Mouse (Mus musculus) forebrain, embryonic 13.5 days (tissue): ENCODE data around the gene Sipa1l1. TPM values are rescaled to one million over a fixed set of nuclear protein-coding genes. Genes with fewer than 3 reads are reported as not detected.
A peak's percentile ranks its signal among the peaks of the same experiment; 100 is the strongest.

Experiments
- ATAC-seq: fragments of 200-750 bp; cut with Nextera tagmentation; 2 replicates; pipeline ENCODE4 v1.8.0; 2017
- H3K27ac ChIP-seq: fragments of 300-500 bp; sonication (generic); 2 replicates; pipeline ENCODE4 v1.5.1; 2015; ENCODE audit warnings: inconsistent platforms, mild to moderate bottlenecking, moderate library complexity
- H3K27me3 ChIP-seq: fragments of 300-500 bp; sonication (generic); 2 replicates; pipeline ENCODE4 v1.6.1; 2015; ENCODE audit warnings: mild to moderate bottlenecking, inconsistent platforms
- H3K36me3 ChIP-seq: fragments of 300-500 bp; sonication (generic); 2 replicates; pipeline ENCODE4 v1.6.1; 2015; ENCODE audit warnings: mild to moderate bottlenecking, inconsistent platforms; ENCODE audit not compliant: poor library complexity, severe bottlenecking
- H3K4me1 ChIP-seq: fragments of 300-500 bp; sonication (generic); 2 replicates; pipeline ENCODE4 v1.6.1; 2015; ENCODE audit warnings: inconsistent platforms
- H3K4me2 ChIP-seq: fragments of 300-500 bp; sonication (generic); 2 replicates; pipeline ENCODE4 v1.6.1; 2015; ENCODE audit warnings: inconsistent platforms, mild to moderate bottlenecking, moderate library complexity
- H3K4me3 ChIP-seq: fragments of 300-500 bp; sonication (generic); 2 replicates; pipeline ENCODE4 v1.5.1; 2015; ENCODE audit warnings: mild to moderate bottlenecking, inconsistent platforms
- H3K9ac ChIP-seq: fragments of 300-500 bp; sonication (generic); 2 replicates; pipeline ENCODE4 v1.6.1; 2015; ENCODE audit warnings: mild to moderate bottlenecking, inconsistent platforms
- H3K9me3 ChIP-seq: fragments of 300-500 bp; sonication (generic); replicated peaks from 2 replicates; pipeline ENCODE4 v1.6.1; 2016; ENCODE audit warnings: inconsistent platforms
- WGBS: fragments of 180-500 bp; shearing (Covaris S2); methylation state at CpG from one replicate; pipeline ENCODE4 v1.1.7; 2015; 5-methylcytosine and 5-hydroxymethylcytosine counted together
- polyA plus RNA-seq: library from polyadenylated mRNA; unstranded; fragments of >200 nt; fragmentation: Nextera tagmentation; extraction: Ambion mirVana; gene quantifications from 2 replicates; pipeline ENCODE4 v1.2.1, GENCODE M21; 2015

The Sipa1l1 gene
- 19.3 and 23.6 TPM in 2 replicates for polyA plus RNA-seq

- no peaks in the 10 kb centered on the region for H3K27me3 ChIP-seq
- H3K4me1 ChIP-seq = peaks cover 47% of the 10 kb centered on the region
- H3K27ac ChIP-seq = peak within 1 kb of the TSS; percentile 96
- peak within 1 kb of the TSS; percentile 89 for H3K4me2 ChIP-seq
- H3K4me3 ChIP-seq = peak within 1 kb of the TSS; percentile 91
- no peaks in the 10 kb centered on the region for H3K9me3 ChIP-seq
- peak within 1 kb of the TSS; percentile 93 for H3K9ac ChIP-seq
- under 1% methylated on average over 38 of the region's 43 CpGs for WGBS
- no peaks in the 10 kb centered on the region for H3K36me3 ChIP-seq
- peak; percentile 93 for ATAC-seq
These were observed at the start of gene Sipa1l1 for GRCm38 (mm10) chr12:82168820-82169533. Gene Sipa1l1 (plus strand): TSS chr12:82169320.

- Histone ChIP-seq H3K9ac (no peak overlapping the region), H3K36me3 (no peaks in the 10 kb centered on the region), H3K27ac (no peak overlapping the region), H3K4me2 (no peak overlapping the region), H3K27me3 (no peaks in the 10 kb centered on the region), H3K9me3 (no peaks in the 10 kb centered on the region), H3K4me3 (no peak overlapping the region), H3K4me1 (no peaks in the 10 kb centered on the region)
- ATAC-seq = no peak
- WGBS = 80% methylated on average over 10 of the region's 10 CpGs
These were observed 47.2 kb upstream of the Sipa1l1 start for GRCm38 (mm10) chr12:82121947-82122346.

GRCm38 (mm10) chr12:82122450-82123249 is 46.5 kb upstream of the Sipa1l1 start:
- Histone ChIP-seq H3K9me3 (no peaks in the 10 kb centered on the region), H3K9ac (no peak overlapping the region), H3K27ac (no peak overlapping the region), H3K4me1 (no peaks in the 10 kb centered on the region), H3K4me2 (no peak overlapping the region), H3K4me3 (no peak overlapping the region), H3K27me3 (no peaks in the 10 kb centered on the region), H3K36me3 (no peaks in the 10 kb centered on the region)
- WGBS = 44% methylated on average over 22 of the region's 22 CpGs
- no peak for ATAC-seq

- Histone ChIP-seq H3K9me3 (no peaks in the 10 kb centered on the region), H3K4me3 (no peak overlapping the region), H3K4me1 (no peaks in the 10 kb centered on the region), H3K9ac (no peak overlapping the region), H3K27ac (no peak overlapping the region), H3K36me3 (no peaks in the 10 kb centered on the region), H3K4me2 (no peak overlapping the region), H3K27me3 (no peaks in the 10 kb centered on the region)
- WGBS = 75% methylated on average over 3 of the region's 3 CpGs
- no peak for ATAC-seq
These were observed 42.3 kb upstream of the Sipa1l1 start for GRCm38 (mm10) chr12:82126796-82127195.

GRCm38 (mm10) chr12:82139234-82140166 is 29.6 kb upstream of the Sipa1l1 start:
- no peaks in the 10 kb centered on the region for H3K4me1 ChIP-seq
- H3K27ac ChIP-seq = no peak overlapping the region
- no peak for ATAC-seq
- no peaks in the 10 kb centered on the region for H3K36me3 ChIP-seq
- H3K27me3 ChIP-seq = no peaks in the 10 kb centered on the region
- no peak overlapping the region for H3K4me3 ChIP-seq
- WGBS = 93% methylated on average over 17 of the region's 17 CpGs
- H3K9ac ChIP-seq = no peak overlapping the region
- no peaks in the 10 kb centered on the region for H3K9me3 ChIP-seq
- no peak overlapping the region for H3K4me2 ChIP-seq

- WGBS = 83% methylated on average over 3 of the region's 3 CpGs
- no peak overlapping the region for H3K27ac ChIP-seq
- no peak overlapping the region for H3K9ac ChIP-seq
- no peak overlapping the region for H3K4me3 ChIP-seq
- no peaks in the 10 kb centered on the region for H3K9me3 ChIP-seq
- ATAC-seq = no peak
- H3K4me1 ChIP-seq = peaks cover 23% of the 10 kb centered on the region
- H3K27me3 ChIP-seq = no peaks in the 10 kb centered on the region
- H3K4me2 ChIP-seq = no peak overlapping the region
- H3K36me3 ChIP-seq = no peaks in the 10 kb centered on the region
These were observed 25.7 kb upstream of the Sipa1l1 start for GRCm38 (mm10) chr12:82143371-82143770.

- H3K36me3 ChIP-seq = no peaks in the 10 kb centered on the region
- no peak overlapping the region for H3K27ac ChIP-seq
- H3K4me1 ChIP-seq = peaks cover 29% of the 10 kb centered on the region
- no peaks in the 10 kb centered on the region for H3K27me3 ChIP-seq
- ATAC-seq = no peak
- no peak overlapping the region for H3K4me3 ChIP-seq
- no peak overlapping the region for H3K9ac ChIP-seq
- H3K9me3 ChIP-seq = no peaks in the 10 kb centered on the region
- no peak overlapping the region for H3K4me2 ChIP-seq
These were observed 23.9 kb upstream of the Sipa1l1 start for GRCm38 (mm10) chr12:82145173-82145572.

- Histone ChIP-seq H3K4me1 (peaks cover 29% of the 10 kb centered on the region), H3K27ac (no peak overlapping the region), H3K27me3 (no peaks in the 10 kb centered on the region), H3K4me3 (no peak overlapping the region), H3K9me3 (no peaks in the 10 kb centered on the region), H3K9ac (no peak overlapping the region), H3K36me3 (no peaks in the 10 kb centered on the region), H3K4me2 (no peak overlapping the region)
- ATAC-seq = peak; percentile 61
- WGBS = 13% methylated on average over 12 of the region's 12 CpGs
These were observed 22.0 kb upstream of the Sipa1l1 start for GRCm38 (mm10) chr12:82147021-82147693.

- ATAC-seq = no peak
- H3K4me2 ChIP-seq = no peak overlapping the region
- no peaks in the 10 kb centered on the region for H3K9me3 ChIP-seq
- peaks cover 29% of the 10 kb centered on the region for H3K4me1 ChIP-seq
- 48% methylated on average over 8 of the region's 8 CpGs for WGBS
- H3K9ac ChIP-seq = no peak overlapping the region
- no peaks in the 10 kb centered on the region for H3K27me3 ChIP-seq
- no peak overlapping the region for H3K4me3 ChIP-seq
- no peak overlapping the region for H3K27ac ChIP-seq
- no peaks in the 10 kb centered on the region for H3K36me3 ChIP-seq
These were observed 20.7 kb upstream of the Sipa1l1 start for GRCm38 (mm10) chr12:82148328-82148930.

GRCm38 (mm10) chr12:82151019-82151418 is 18.1 kb upstream of the Sipa1l1 start:
- Histone ChIP-seq H3K27ac (no peak overlapping the region), H3K4me1 (peaks cover 27% of the 10 kb centered on the region), H3K36me3 (no peaks in the 10 kb centered on the region), H3K4me2 (no peak overlapping the region), H3K9ac (no peak overlapping the region), H3K9me3 (no peaks in the 10 kb centered on the region), H3K4me3 (no peak overlapping the region), H3K27me3 (no peaks in the 10 kb centered on the region)
- no peak for ATAC-seq
- WGBS = 80% methylated on average over 2 of the region's 2 CpGs

GRCm38 (mm10) chr12:82154527-82154926 is 14.6 kb upstream of the Sipa1l1 start:
- H3K4me3 ChIP-seq = no peak overlapping the region
- H3K4me1 ChIP-seq = no peaks in the 10 kb centered on the region
- no peaks in the 10 kb centered on the region for H3K9me3 ChIP-seq
- 83% methylated on average over 4 of the region's 4 CpGs for WGBS
- H3K27ac ChIP-seq = no peak overlapping the region
- no peak overlapping the region for H3K4me2 ChIP-seq
- H3K36me3 ChIP-seq = no peaks in the 10 kb centered on the region
- no peak for ATAC-seq
- H3K9ac ChIP-seq = no peak overlapping the region
- H3K27me3 ChIP-seq = no peaks in the 10 kb centered on the region
